Mouse (Mus musculus) forebrain, embryonic 13.5 days (tissue): ENCODE data around the gene Tshz2. TPM values are rescaled to one million over a fixed set of nuclear protein-coding genes. Genes with fewer than 3 reads are reported as not detected.
A peak's percentile ranks its signal among the peaks of the same experiment; 100 is the strongest.

ENCODE experiments used
- ATAC-seq: fragments of 200-750 bp; cut with Nextera tagmentation; 2 replicates; pipeline ENCODE4 v1.8.0; 2017
- H3K27ac ChIP-seq: fragments of 300-500 bp; sonication (generic); 2 replicates; pipeline ENCODE4 v1.5.1; 2015; ENCODE audit warnings: inconsistent platforms, mild to moderate bottlenecking, moderate library complexity
- H3K27me3 ChIP-seq: fragments of 300-500 bp; sonication (generic); 2 replicates; pipeline ENCODE4 v1.6.1; 2015; ENCODE audit warnings: mild to moderate bottlenecking, inconsistent platforms
- H3K36me3 ChIP-seq: fragments of 300-500 bp; sonication (generic); 2 replicates; pipeline ENCODE4 v1.6.1; 2015; ENCODE audit warnings: mild to moderate bottlenecking, inconsistent platforms; ENCODE audit not compliant: poor library complexity, severe bottlenecking
- H3K4me1 ChIP-seq: fragments of 300-500 bp; sonication (generic); 2 replicates; pipeline ENCODE4 v1.6.1; 2015; ENCODE audit warnings: inconsistent platforms
- H3K4me2 ChIP-seq: fragments of 300-500 bp; sonication (generic); 2 replicates; pipeline ENCODE4 v1.6.1; 2015; ENCODE audit warnings: inconsistent platforms, mild to moderate bottlenecking, moderate library complexity
- H3K4me3 ChIP-seq: fragments of 300-500 bp; sonication (generic); 2 replicates; pipeline ENCODE4 v1.5.1; 2015; ENCODE audit warnings: mild to moderate bottlenecking, inconsistent platforms
- H3K9ac ChIP-seq: fragments of 300-500 bp; sonication (generic); 2 replicates; pipeline ENCODE4 v1.6.1; 2015; ENCODE audit warnings: mild to moderate bottlenecking, inconsistent platforms
- H3K9me3 ChIP-seq: fragments of 300-500 bp; sonication (generic); replicated peaks from 2 replicates; pipeline ENCODE4 v1.6.1; 2016; ENCODE audit warnings: inconsistent platforms
- WGBS: fragments of 180-500 bp; shearing (Covaris S2); methylation state at CpG from one replicate; pipeline ENCODE4 v1.1.7; 2015; 5-methylcytosine and 5-hydroxymethylcytosine counted together
- polyA plus RNA-seq: library from polyadenylated mRNA; unstranded; fragments of >200 nt; fragmentation: Nextera tagmentation; extraction: Ambion mirVana; gene quantifications from 2 replicates; pipeline ENCODE4 v1.2.1, GENCODE M21; 2015

The Tshz2 gene
- polyA plus RNA-seq, 1 experiment from 2014 or later = 8.7 TPM

GRCm38 (mm10) chr2:169749331-169749945 is 116.6 kb downstream of the Tshz2 start:
- H3K4me3 ChIP-seq = no peak overlapping the region
- H3K4me1 ChIP-seq = peaks cover 12% of the 10 kb centered on the region
- no peak for ATAC-seq
- H3K36me3 ChIP-seq = no peaks in the 10 kb centered on the region
- H3K9ac ChIP-seq = no peak overlapping the region
- 81% methylated on average over 16 of the region's 16 CpGs for WGBS
- no peak overlapping the region for H3K4me2 ChIP-seq
- H3K27me3 ChIP-seq = no peaks in the 10 kb centered on the region
- H3K27ac ChIP-seq = no peak overlapping the region
- H3K9me3 ChIP-seq = no peaks in the 10 kb centered on the region

DNA sequence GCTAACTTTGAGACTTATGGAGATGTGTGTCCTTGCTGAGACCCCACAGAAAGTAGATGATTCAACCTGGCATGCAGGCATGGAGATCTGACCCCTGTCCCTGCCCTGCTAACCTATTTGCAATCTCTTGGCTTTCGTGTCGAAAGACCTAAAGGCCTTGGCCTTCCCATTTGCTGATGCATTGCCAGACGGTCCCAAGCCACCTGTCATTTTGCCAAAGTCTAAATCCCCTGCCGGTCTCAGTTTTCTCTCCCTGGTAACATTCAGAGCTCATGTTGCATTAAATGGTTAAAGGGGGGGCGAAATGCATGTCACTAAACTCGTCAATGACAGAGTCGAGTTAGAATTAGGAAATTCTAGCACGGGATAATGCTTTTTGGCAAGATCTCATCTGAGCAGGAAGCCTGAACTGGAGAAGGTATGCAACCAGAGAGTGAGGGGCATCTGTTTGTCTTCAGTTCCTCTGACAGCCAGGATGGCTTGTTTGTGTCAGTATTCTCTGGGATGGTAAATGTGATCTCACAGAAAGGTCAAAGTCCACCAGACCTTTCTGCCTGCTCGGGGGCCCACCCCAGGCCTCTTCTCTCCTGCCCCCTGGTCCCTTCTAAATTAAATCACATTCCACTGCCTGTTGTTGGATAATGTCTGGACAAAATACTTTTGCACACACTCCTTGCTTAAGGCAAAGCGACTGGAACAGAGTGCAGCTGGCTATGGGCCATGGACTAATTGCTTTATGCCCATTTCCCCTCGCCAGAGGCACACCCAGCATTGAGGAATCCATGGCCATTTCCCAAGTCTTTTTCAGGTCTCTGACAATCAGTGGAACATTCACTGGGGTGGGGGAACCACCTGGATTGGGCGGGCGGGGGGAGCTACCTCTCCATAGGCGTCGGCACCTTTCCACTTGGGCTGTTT is 118.0 kb downstream of the Tshz2 start:
- Histone ChIP-seq H3K27ac (peak overlapping the region; percentile 41; the same call in 1 of the 2 replicates), H3K9me3 (no peaks in the 10 kb centered on the region), H3K9ac (no peak overlapping the region), H3K4me2 (no peak overlapping the region), H3K27me3 (no peaks in the 10 kb centered on the region), H3K36me3 (no peaks in the 10 kb centered on the region), H3K4me1 (peaks cover 23% of the 10 kb centered on the region), H3K4me3 (no peak overlapping the region)
- WGBS = 51% methylated on average over 15 of the region's 15 CpGs
- no peak for ATAC-seq

DNA sequence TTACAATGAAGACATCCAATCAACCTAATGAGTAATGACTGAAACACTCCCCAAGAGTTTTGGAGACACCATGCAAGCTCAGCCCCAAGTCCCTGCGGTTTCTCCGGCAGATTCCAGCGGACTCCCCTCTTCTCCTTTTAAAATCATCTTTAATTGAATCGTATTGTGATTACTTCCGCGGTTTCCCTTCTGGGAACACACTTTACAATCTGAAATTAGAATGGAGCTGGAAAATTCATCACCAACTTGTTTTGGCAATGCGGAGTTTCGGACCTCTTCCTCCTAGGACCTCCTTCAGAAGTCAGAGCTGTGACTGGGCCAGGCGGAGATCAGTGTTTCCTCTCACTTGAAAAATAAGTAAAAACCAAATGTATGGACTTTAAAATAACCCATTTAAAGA is 119.3 kb downstream of the Tshz2 start:
- peaks cover 28% of the 10 kb centered on the region for H3K4me1 ChIP-seq
- H3K9me3 ChIP-seq = no peaks in the 10 kb centered on the region
- no peaks in the 10 kb centered on the region for H3K27me3 ChIP-seq
- H3K36me3 ChIP-seq = no peaks in the 10 kb centered on the region
- H3K9ac ChIP-seq = no peak overlapping the region
- WGBS = 92% methylated on average over 9 of the region's 9 CpGs
- no peak overlapping the region for H3K27ac ChIP-seq
- no peak overlapping the region for H3K4me3 ChIP-seq
- no peak overlapping the region for H3K4me2 ChIP-seq
- ATAC-seq = no peak

- Histone ChIP-seq H3K36me3 (no peaks in the 10 kb centered on the region), H3K27me3 (no peaks in the 10 kb centered on the region), H3K4me2 (no peak overlapping the region), H3K4me3 (no peak overlapping the region), H3K27ac (no peak overlapping the region), H3K9me3 (no peaks in the 10 kb centered on the region), H3K9ac (no peak overlapping the region), H3K4me1 (peaks cover 28% of the 10 kb centered on the region)
- no peak for ATAC-seq
- 86% methylated on average over 9 of the region's 9 CpGs for WGBS
Measured at GRCm38 (mm10) chr2:169753432-169753831, 120.6 kb downstream of the Tshz2 start.

DNA sequence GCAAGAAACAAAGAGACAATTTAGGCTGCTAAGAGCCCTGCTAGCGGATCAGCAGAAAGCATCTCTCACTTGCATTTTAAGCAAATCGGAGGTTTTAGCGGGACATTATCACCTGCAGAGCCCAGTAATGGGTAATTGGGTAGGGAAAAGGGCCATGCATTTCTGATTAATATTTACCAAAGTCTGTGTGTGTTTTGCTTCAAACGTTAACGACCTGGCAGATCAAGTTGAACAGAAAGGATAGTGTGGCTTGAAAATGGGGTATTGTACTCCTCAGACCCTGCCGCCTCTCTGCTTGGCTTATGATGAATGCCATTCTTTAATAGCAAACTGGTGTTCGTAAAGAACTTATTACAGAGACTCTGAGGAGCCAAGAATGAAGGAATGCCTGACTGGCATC is 122.3 kb downstream of the Tshz2 start:
- H3K36me3 ChIP-seq = no peaks in the 10 kb centered on the region
- H3K4me2 ChIP-seq = no peak overlapping the region
- no peak overlapping the region for H3K4me3 ChIP-seq
- 35% methylated on average over 7 of the region's 7 CpGs for WGBS
- H3K9me3 ChIP-seq = no peaks in the 10 kb centered on the region
- no peak overlapping the region for H3K9ac ChIP-seq
- H3K27me3 ChIP-seq = no peaks in the 10 kb centered on the region
- no peak overlapping the region for H3K27ac ChIP-seq
- peaks cover 28% of the 10 kb centered on the region for H3K4me1 ChIP-seq
- ATAC-seq = no peak

GRCm38 (mm10) chr2:169758120-169758519 is 125.3 kb downstream of the Tshz2 start:
- Histone ChIP-seq H3K27me3 (no peaks in the 10 kb centered on the region), H3K4me2 (no peak overlapping the region), H3K36me3 (no peaks in the 10 kb centered on the region), H3K27ac (no peak overlapping the region), H3K4me1 (peaks cover 16% of the 10 kb centered on the region), H3K4me3 (no peak overlapping the region), H3K9ac (no peak overlapping the region), H3K9me3 (no peaks in the 10 kb centered on the region)
- ATAC-seq = no peak
- WGBS = 82% methylated on average over 6 of the region's 6 CpGs

DNA sequence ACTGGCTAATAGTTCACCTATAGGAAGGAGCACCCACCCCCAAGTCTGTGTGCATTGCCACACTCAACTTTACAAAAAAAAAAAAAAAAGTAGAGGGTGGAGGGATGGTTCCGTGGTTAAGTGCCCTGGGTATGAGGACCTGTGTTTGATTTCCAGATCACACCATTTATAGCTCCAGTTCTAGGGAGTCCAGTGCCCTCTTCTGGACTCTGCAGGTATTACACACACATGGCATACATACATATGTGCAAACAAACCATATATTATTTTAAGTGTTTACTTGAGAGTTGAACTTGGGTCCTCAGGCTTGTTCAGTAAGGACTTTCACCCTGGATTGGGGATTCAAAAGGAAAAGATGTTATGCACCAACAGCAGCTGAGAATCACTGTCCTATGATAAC is 127.3 kb downstream of the Tshz2 start:
- Histone ChIP-seq H3K27me3 (no peaks in the 10 kb centered on the region), H3K9ac (no peak overlapping the region), H3K4me3 (no peak overlapping the region), H3K9me3 (no peaks in the 10 kb centered on the region), H3K36me3 (no peaks in the 10 kb centered on the region), H3K27ac (no peak overlapping the region), H3K4me2 (no peak overlapping the region), H3K4me1 (peaks cover 11% of the 10 kb centered on the region)
- WGBS = 88% methylated on average over 1 of the region's 1 CpGs
- ATAC-seq = no peak

GRCm38 (mm10) chr2:169761726-169762125 is 128.9 kb downstream of the Tshz2 start:
- Histone ChIP-seq H3K4me1 (no peaks in the 10 kb centered on the region), H3K9me3 (no peaks in the 10 kb centered on the region), H3K27me3 (no peaks in the 10 kb centered on the region), H3K4me2 (no peak overlapping the region), H3K27ac (no peak overlapping the region), H3K9ac (no peak overlapping the region), H3K4me3 (no peak overlapping the region), H3K36me3 (no peaks in the 10 kb centered on the region)
- 43% methylated on average over 3 of the region's 3 CpGs for WGBS
- no peak for ATAC-seq

GRCm38 (mm10) chr2:169762301-169762700 is 129.5 kb downstream of the Tshz2 start:
- H3K36me3 ChIP-seq = no peaks in the 10 kb centered on the region
- no peaks in the 10 kb centered on the region for H3K9me3 ChIP-seq
- H3K9ac ChIP-seq = no peak overlapping the region
- no peaks in the 10 kb centered on the region for H3K27me3 ChIP-seq
- H3K4me3 ChIP-seq = no peak overlapping the region
- no peak overlapping the region for H3K27ac ChIP-seq
- no peak for ATAC-seq
- WGBS = 89% methylated on average over 8 of the region's 8 CpGs
- H3K4me1 ChIP-seq = no peaks in the 10 kb centered on the region
- H3K4me2 ChIP-seq = no peak overlapping the region

GRCm38 (mm10) chr2:169763716-169764115 is 130.9 kb downstream of the Tshz2 start:
- ATAC-seq = no peak

GRCm38 (mm10) chr2:169766247-169766646 is 133.4 kb downstream of the Tshz2 start:
- no peaks in the 10 kb centered on the region for H3K4me1 ChIP-seq
- 83% methylated on average over 8 of the region's 8 CpGs for WGBS

More at GRCm38 (mm10) chr2:169763716-169764115, 130.9 kb downstream of the Tshz2 start:
- 88% methylated on average over 8 of the region's 8 CpGs for WGBS
- Histone ChIP-seq H3K4me1 (no peaks in the 10 kb centered on the region), H3K4me3 (no peak overlapping the region), H3K27ac (no peak overlapping the region), H3K9me3 (no peaks in the 10 kb centered on the region), H3K27me3 (no peaks in the 10 kb centered on the region), H3K9ac (no peak overlapping the region), H3K4me2 (no peak overlapping the region), H3K36me3 (no peaks in the 10 kb centered on the region)

DNA sequence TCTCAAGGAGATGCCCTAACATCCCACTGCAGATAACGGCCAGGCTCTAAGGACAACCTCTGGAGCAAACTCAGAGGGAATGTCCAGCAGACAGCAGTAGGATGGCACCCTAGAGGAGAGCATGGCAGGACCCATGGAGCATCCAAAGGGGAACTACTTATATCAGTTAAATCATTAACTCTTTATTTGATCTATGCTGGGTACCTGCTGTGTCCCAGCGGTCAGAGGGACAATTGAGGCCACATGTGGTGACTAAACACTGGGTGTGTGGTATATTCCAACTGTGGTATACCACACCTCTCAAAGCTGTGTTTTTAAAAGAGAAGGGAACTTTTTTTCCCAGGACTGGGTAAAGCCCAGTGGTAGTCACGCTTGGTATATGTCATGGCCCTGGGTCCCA is 134.5 kb downstream of the Tshz2 start:
- Histone ChIP-seq H3K36me3 (no peaks in the 10 kb centered on the region), H3K4me2 (no peak overlapping the region), H3K27me3 (no peaks in the 10 kb centered on the region), H3K27ac (no peak overlapping the region), H3K4me1 (no peaks in the 10 kb centered on the region), H3K9me3 (no peaks in the 10 kb centered on the region), H3K9ac (no peak overlapping the region), H3K4me3 (no peak overlapping the region)
- 81% methylated on average over 3 of the region's 3 CpGs for WGBS
- ATAC-seq = no peak

More at GRCm38 (mm10) chr2:169766247-169766646, 133.4 kb downstream of the Tshz2 start:
- no peak overlapping the region for H3K4me2 ChIP-seq
- no peak overlapping the region for H3K4me3 ChIP-seq
- H3K9ac ChIP-seq = no peak overlapping the region
- no peaks in the 10 kb centered on the region for H3K27me3 ChIP-seq
- no peak overlapping the region for H3K27ac ChIP-seq
- H3K36me3 ChIP-seq = no peaks in the 10 kb centered on the region
- H3K9me3 ChIP-seq = no peaks in the 10 kb centered on the region
- no peak for ATAC-seq
